Mouse (Mus musculus) kidney, postnatal 14 days (tissue): ENCODE data around the gene Tent4b.

ENCODE experiments used
- DNase-seq: peaks from one replicate; pipeline ENCODE4 v3.0.0; 2022; ENCODE audit warnings: mixed read lengths

The Tent4b gene

GRCm38 (mm10) chr8:88198945-88199571 lies at the start of gene Tent4b:
Gene Tent4b, plus strand, starts transcription at chr8:88199213.
- peak; percentile 97 for DNase-seq

GRCm38 (mm10) chr8:88150910-88151371 lies 48.1 kb upstream of the Tent4b start:
- no peak for DNase-seq

- no peak for DNase-seq
Observed at GRCm38 (mm10) chr8:88160237-88160995, 38.6 kb upstream of the Tent4b start.

GRCm38 (mm10) chr8:88161439-88161838 lies 37.6 kb upstream of the Tent4b start:
- DNase-seq: peak; percentile 69

GRCm38 (mm10) chr8:88175264-88175663 lies 23.7 kb upstream of the Tent4b start:
- DNase-seq: no peak

- DNase-seq: no peak
Observed at GRCm38 (mm10) chr8:88177291-88177690, 21.7 kb upstream of the Tent4b start.

- no peak for DNase-seq
Observed at GRCm38 (mm10) chr8:88183121-88183520, 15.9 kb upstream of the Tent4b start.

- DNase-seq: no peak
Observed at GRCm38 (mm10) chr8:88184914-88185313, 14.1 kb upstream of the Tent4b start.

- no peak for DNase-seq
Observed at GRCm38 (mm10) chr8:88185716-88186115, 13.3 kb upstream of the Tent4b start.

GRCm38 (mm10) chr8:88197328-88197727 lies 1.7 kb upstream of the Tent4b start:
- DNase-seq: peak; percentile 41

- peak; percentile 43 for DNase-seq
Observed at GRCm38 (mm10) chr8:88198551-88198944, 465 bp upstream of the Tent4b start.

- DNase-seq: peak; percentile 61
Observed at GRCm38 (mm10) chr8:88199700-88200601, 938 bp downstream of the Tent4b start.

- DNase-seq: peak; percentile 22
Observed at GRCm38 (mm10) chr8:88200724-88201495, 1.9 kb downstream of the Tent4b start.

GRCm38 (mm10) chr8:88201641-88202040 lies 2.6 kb downstream of the Tent4b start:
- no peak for DNase-seq

- DNase-seq: no peak
Observed at GRCm38 (mm10) chr8:88206016-88206415, 7.0 kb downstream of the Tent4b start.

- DNase-seq: no peak
Observed at GRCm38 (mm10) chr8:88207121-88207821, 8.3 kb downstream of the Tent4b start.

GRCm38 (mm10) chr8:88209930-88210827 lies 11.2 kb downstream of the Tent4b start:
- DNase-seq: peak; percentile 60

- DNase-seq: peak; percentile 32
Observed at GRCm38 (mm10) chr8:88221353-88221752, 22.3 kb downstream of the Tent4b start.

GRCm38 (mm10) chr8:88225358-88225757 lies 26.3 kb downstream of the Tent4b start:
- DNase-seq: no peak

- DNase-seq: peak; percentile 10
Observed at GRCm38 (mm10) chr8:88227851-88228250, 28.8 kb downstream of the Tent4b start.

- DNase-seq: peak; percentile 18
Observed at GRCm38 (mm10) chr8:88228286-88228685, 29.3 kb downstream of the Tent4b start.
